Mouse (Mus musculus): Measurements from ENCODE around the gene Nf1. TPM values are rescaled to one million over a fixed set of nuclear protein-coding genes. Genes with fewer than 3 reads are reported as not detected.

Gene Nf1
- polyA plus RNA-seq, 1 experiment from 2014 or later: 6.3 TPM

Other genes with a start within 250 kb of the Nf1 start
- 2.0 and 2.8 TPM in 2 replicates for gene Ksr1, start 193.3 kb upstream of the Nf1 start, polyA plus RNA-seq (2015; fragmentation: Nextera tagmentation; extraction: Ambion mirVana)
- 216 and 218 TPM in 2 replicates for gene Wsb1, start 85.0 kb upstream of the Nf1 start, polyA plus RNA-seq (2015; fragmentation: Nextera tagmentation; extraction: Ambion mirVana)
- gene Gm9964, start 42.8 kb upstream of the Nf1 start, polyA plus RNA-seq (2015; fragmentation: Nextera tagmentation; extraction: Ambion mirVana): 0.21 TPM in 1 of 2 replicates, not detected in the other
- 0.18 and 0.24 TPM in 2 replicates for gene Omg, start 164.4 kb downstream of the Nf1 start, polyA plus RNA-seq (2015; fragmentation: Nextera tagmentation; extraction: Ambion mirVana)
- 0.26 and 0.66 TPM in 2 replicates for gene Evi2b, start 184.1 kb downstream of the Nf1 start, polyA plus RNA-seq (2015; fragmentation: Nextera tagmentation; extraction: Ambion mirVana)
- gene Evi2, start 190.9 kb downstream of the Nf1 start, polyA plus RNA-seq (2015; fragmentation: Nextera tagmentation; extraction: Ambion mirVana): 0.94 and 1.0 TPM in 2 replicates
- gene Evi2a, start 190.9 kb downstream of the Nf1 start, polyA plus RNA-seq (2015; fragmentation: Nextera tagmentation; extraction: Ambion mirVana): 3.0 and 4.2 TPM in 2 replicates